Mouse (Mus musculus): ENCODE results near the gene Fam104a. TPM values are rescaled to one million over a fixed set of nuclear protein-coding genes. Genes with fewer than 3 reads are reported as not detected.

Fam104a gene
- total RNA-seq, 2 experiments from 2014 or later: 31.8 to 33.9 TPM

Other genes starting within 250 kb of the Fam104a start
- 10 to 100 TPM; 30.0 to 35.9 TPM for gene Sstr2, start 64.8 kb downstream of the Fam104a start, total RNA-seq (2021)
- gene Cog1, start 35.0 kb downstream of the Fam104a start, total RNA-seq (2021): 10 to 100 TPM; 47.3 to 51.8 TPM
- gene Slc39a11, start 34.1 kb downstream of the Fam104a start, total RNA-seq (2021): 10 to 100 TPM; 13.9 to 15.3 TPM
- gene D11Wsu47e, start 257 bp upstream of the Fam104a start, total RNA-seq (2021): 10 to 100 TPM; 12.1 to 12.8 TPM
- under 1 TPM in 1 of 2 experiments, not detected in 1; 0.35 TPM for gene Cpsf4l, start 25.9 kb upstream of the Fam104a start, total RNA-seq (2021)
- 10 to 100 TPM; 26.6 to 28.8 TPM for gene Cdc42ep4, start 67.7 kb upstream of the Fam104a start, total RNA-seq (2021)

Data from left cerebral cortex, adult 18-20 months (tissue).